Mouse (Mus musculus) spleen, postnatal 4 days (tissue): ENCODE measurements around the gene Olfr1230.

Source experiments
- DNase-seq, 2 experiments: peaks; one replicate each; pipeline ENCODE4 v3.0.0; 2022; ENCODE audit warnings: low spot score in 2 of 2

Gene Olfr1230

DNA sequence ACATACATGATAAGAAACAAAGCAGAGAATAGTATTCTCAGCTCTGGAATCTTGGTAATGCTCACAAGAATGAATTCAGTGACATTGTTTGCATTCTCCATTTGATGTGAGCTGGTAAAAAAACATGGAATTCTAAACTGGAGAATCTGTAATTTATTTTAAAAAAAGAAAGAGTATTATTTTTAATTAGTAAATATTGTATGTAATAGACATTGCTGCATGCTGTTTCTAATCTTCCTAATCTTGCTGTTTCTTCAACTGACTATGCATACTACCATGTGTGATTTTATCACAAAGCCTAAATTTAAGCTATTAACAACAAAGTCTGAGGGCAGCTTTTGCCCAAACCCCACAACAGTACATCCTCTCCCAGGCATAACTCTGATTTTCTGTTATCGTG, at the start of gene Olfr1230:
Olfr1230 (minus strand) TSS at position 101 of the 400 bp plus-strand sequence.
- no peak for DNase-seq

DNA sequence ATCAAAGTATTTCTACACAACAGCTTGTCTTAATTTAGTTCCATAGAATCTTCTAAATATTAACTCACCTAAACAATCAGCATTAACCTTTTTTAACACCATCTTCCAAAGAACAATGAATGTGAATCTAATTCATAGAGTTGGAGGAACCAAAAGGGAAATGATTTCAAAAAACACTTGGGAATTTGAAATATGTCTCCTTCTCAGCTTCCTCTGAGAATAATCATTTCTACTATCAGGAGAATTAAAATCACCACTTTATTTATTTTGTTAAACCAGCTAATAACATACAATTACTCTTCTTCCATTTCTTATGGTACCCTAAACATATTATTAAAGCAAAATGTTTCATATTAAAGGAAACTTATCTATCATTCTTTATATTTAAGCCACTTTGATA, 45.2 kb upstream of the Olfr1230 start, which contains the start of gene Olfr1233:
Olfr1233 (minus strand) TSS at position 101 of the 400 bp plus-strand sequence.
- no peak for DNase-seq

- DNase-seq = no peak
Measured at GRCm38 (mm10) chr2:89329575-89329974, 32.5 kb upstream of the Olfr1230 start, which contains the start of gene Olfr1232. Gene Olfr1232 (minus strand): TSS chr2:89329675.

DNA sequence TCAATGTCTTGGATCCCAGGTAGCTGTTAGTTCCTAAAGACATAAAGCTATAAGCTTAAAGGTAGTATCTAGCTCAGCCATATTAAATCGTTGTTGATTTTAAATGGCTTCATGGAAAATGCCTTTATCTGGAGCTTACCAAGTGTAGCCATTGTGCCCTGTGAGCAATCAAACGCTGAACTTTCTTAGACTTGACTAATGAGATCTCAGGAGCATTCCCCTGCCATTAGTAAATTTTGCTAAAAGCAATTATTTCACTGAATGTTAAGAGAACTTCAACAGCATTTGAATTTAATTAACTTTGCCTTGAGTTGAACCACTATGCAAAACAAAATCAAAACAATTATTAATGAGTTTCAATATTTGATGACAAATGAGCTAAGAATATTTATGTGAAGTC, 9.9 kb upstream of the Olfr1230 start, which contains the start of gene Olfr1231:
Olfr1231 (minus strand) TSS at position 101 of the 400 bp plus-strand sequence.
- no peak for DNase-seq

GRCm38 (mm10) chr2:89287914-89288313, 9.2 kb downstream of the Olfr1230 start, which contains the start of gene Olfr1229:
Gene Olfr1229 (minus strand): TSS chr2:89288014.
- DNase-seq = no peak

DNA sequence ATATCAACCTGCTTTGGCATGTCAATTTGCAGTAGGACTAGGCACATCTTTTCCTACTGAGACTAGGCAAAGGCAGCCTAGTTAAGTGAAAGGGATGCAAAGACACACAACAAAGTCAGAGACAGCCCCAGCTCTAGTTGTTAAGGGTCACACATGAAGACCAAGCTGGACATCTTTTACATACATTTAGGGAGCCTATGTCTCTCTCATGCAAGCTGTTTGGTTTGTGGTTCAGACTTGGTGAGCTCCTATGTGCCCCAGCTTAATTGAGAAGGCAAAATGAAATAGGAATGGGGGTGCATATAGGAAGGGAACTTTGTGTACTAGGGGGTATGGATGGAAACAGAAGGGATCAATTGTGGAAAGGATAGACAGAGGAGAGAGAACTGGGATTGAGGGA, 43.1 kb downstream of the Olfr1230 start, which contains the start of gene Olfr1228:
Olfr1228 (minus strand) TSS at position 101 of the 400 bp plus-strand sequence.
- no peak for DNase-seq
